Mouse (Mus musculus) myocyte (in vitro differentiated cells): ENCODE data around the gene Mc1r. TPM values are rescaled to one million over a fixed set of nuclear protein-coding genes. Genes with fewer than 3 reads are reported as not detected.
"Not testable (repeated sequence)": the region's sequence is repeated elsewhere in the genome, so short reads cannot be mapped to it uniquely, and the experiment has no call there.

Source experiments
- H3K27me3 ChIP-seq: one replicate; pipeline ENCODE4 v1.6.1; 2011; ENCODE audit not compliant: control insufficient read depth, insufficient read depth, insufficient read length
- H3K36me3 ChIP-seq: one replicate; pipeline ENCODE4 v1.6.1; 2011; ENCODE audit not compliant: control insufficient read depth, insufficient read depth
- H3K4me2 ChIP-seq: one replicate; pipeline ENCODE4 v1.6.1; 2011; ENCODE audit warnings: low read depth, control low read depth
- H3K4me3 ChIP-seq: one replicate; pipeline ENCODE4 v1.5.1; 2011; ENCODE audit warnings: mild to moderate bottlenecking, control low read depth, moderate library complexity
- H3K79me2 ChIP-seq: one replicate; pipeline ENCODE4 v1.6.1; 2011; ENCODE audit not compliant: control insufficient read depth, insufficient read depth
- H3ac ChIP-seq: one replicate; pipeline ENCODE4 v1.6.1; 2011; ENCODE audit not compliant: control insufficient read depth, insufficient read length
- CEBPB ChIP-seq: IDR thresholded peaks from 2 replicates; pipeline ENCODE4 v1.6.1; 2011; ENCODE audit warnings: mild to moderate bottlenecking, moderate library complexity; ENCODE audit not compliant: poor library complexity, insufficient read depth, severe bottlenecking
- E2F4 ChIP-seq: IDR thresholded peaks from one replicate; pipeline ENCODE4 v1.6.1; 2011; ENCODE audit warnings: mild to moderate bottlenecking, control low read depth, moderate library complexity; ENCODE audit not compliant: insufficient read depth
- MAX ChIP-seq: IDR thresholded peaks from one replicate; pipeline ENCODE4 v1.6.1; 2011; ENCODE audit warnings: low read depth, mild to moderate bottlenecking, control low read depth
- MYOD1 ChIP-seq, 3 experiments: IDR thresholded peaks; one replicate each; pipeline ENCODE4 v1.6.1; 2011; ENCODE audit warnings: control low read depth in 2 of 3, low read depth in 2 of 3, mild to moderate bottlenecking in 2 of 3, moderate library complexity in 1 of 3; ENCODE audit not compliant: insufficient read length in 2 of 3, control insufficient read depth in 1 of 3
- MYOG ChIP-seq, 3 experiments: IDR thresholded peaks; one replicate each; pipeline ENCODE4 v1.6.1; 2011; ENCODE audit warnings: control low read depth in 2 of 3, low read depth in 2 of 3, mild to moderate bottlenecking in 2 of 3; ENCODE audit not compliant: insufficient read length in 2 of 3, control insufficient read depth in 1 of 3, insufficient read depth in 1 of 3
- POLR2A ChIP-seq: IDR thresholded peaks from one replicate; pipeline ENCODE4 v1.6.1; 2011; ENCODE audit warnings: low read depth, mild to moderate bottlenecking, control low read depth, moderate library complexity; ENCODE audit not compliant: insufficient read length
- POLR2AphosphoS2 ChIP-seq: IDR thresholded peaks from one replicate; pipeline ENCODE4 v1.6.1; 2011; ENCODE audit warnings: low read depth, control low read depth; ENCODE audit not compliant: insufficient read length
- REST ChIP-seq: IDR thresholded peaks from one replicate; pipeline ENCODE4 v1.6.1; 2011; ENCODE audit warnings: mild to moderate bottlenecking, control low read depth, moderate library complexity; ENCODE audit not compliant: insufficient read depth, insufficient read length
- SRF ChIP-seq: IDR thresholded peaks from one replicate; pipeline ENCODE4 v1.6.1; 2011; ENCODE audit warnings: low read depth; ENCODE audit not compliant: control insufficient read depth, insufficient read length
- TCF12 ChIP-seq: IDR thresholded peaks from one replicate; pipeline ENCODE4 v1.6.1; 2011; ENCODE audit warnings: mild to moderate bottlenecking, control low read depth; ENCODE audit not compliant: poor library complexity, insufficient read depth, severe bottlenecking
- TCF3 ChIP-seq: IDR thresholded peaks from one replicate; pipeline ENCODE4 v1.6.1; 2011; ENCODE audit warnings: low read depth, control low read depth; ENCODE audit not compliant: insufficient read length
- USF1 ChIP-seq: IDR thresholded peaks from one replicate; pipeline ENCODE4 v1.6.1; 2011; ENCODE audit warnings: low read depth, mild to moderate bottlenecking, control low read depth, moderate library complexity
- polyA plus RNA-seq: library from polyadenylated mRNA; unstranded; fragments of >200 nt; fragmentation: generic; extraction: Trizol; gene quantifications from one replicate; pipeline ENCODE4 v1.2.1, GENCODE M21; 2012; ENCODE audit warnings: missing spikeins

The Mc1r gene
- polyA plus RNA-seq, 1 experiment = 0.02 TPM

DNA sequence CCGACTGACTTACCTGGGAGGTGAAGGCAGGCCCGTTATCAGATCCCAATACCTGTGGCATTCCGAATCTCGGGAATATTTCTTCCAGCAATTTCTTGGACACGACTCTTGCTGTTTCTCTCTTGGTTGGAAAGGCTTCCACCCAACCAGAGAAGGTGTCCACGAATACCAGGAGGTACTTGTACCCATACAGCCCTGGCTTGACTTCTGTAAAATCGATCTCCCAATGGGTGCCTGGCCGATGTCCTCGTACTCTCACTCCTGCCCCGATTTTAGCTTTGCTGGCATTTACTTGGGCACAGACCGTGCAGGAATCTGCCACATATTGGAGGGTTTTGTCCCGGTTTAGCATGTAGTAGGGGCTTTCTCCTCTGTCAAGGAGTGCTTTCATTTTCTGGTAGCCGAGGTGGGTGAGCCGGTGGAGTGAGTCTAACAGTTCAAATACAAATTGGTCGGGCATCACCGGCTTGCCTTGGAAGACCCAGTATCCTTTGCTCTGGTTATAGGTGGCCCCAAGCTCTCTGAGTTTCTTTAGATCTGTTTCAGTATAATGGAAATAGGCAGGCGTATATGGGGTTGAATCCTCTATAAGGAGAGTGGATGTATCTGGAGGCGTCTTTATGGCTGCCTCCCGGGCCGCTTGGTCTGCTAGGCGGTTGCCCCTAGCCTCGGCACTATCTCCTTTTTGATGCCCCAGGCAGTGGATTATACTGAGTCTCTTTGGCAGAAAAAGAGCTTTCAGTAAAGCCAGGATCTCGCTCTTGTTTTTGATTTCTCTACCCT lies 22.2 kb downstream of the Mc1r start:
- Histone ChIP-seq H3K79me2 (no peaks in the 10 kb centered on the region), H3K4me3 (no peak overlapping the region), H3K27me3 (no peaks in the 10 kb centered on the region), H3ac (no peak overlapping the region), H3K36me3 (no peaks in the 10 kb centered on the region), H3K4me2 (no peak overlapping the region)
- TF ChIP-seq TCF3 (no peak), SRF (no peak), E2F4 (no peak), USF1 (no peak), MAX (no peak), MYOD1 (IDR thresholded peaks at IDR 0.05; ENCODE audit: control insufficient read depth in 1 of 3, insufficient read length in 2 of 3, low read depth in 2 of 3) (no peak), TCF12 (no peak), POLR2A (no peak), REST (no peak), MYOG (IDR thresholded peaks at IDR 0.05; ENCODE audit: control insufficient read depth in 1 of 3, insufficient read depth in 1 of 3, insufficient read length in 2 of 3, low read depth in 2 of 3) (no peak), CEBPB (no peak), POLR2AphosphoS2 (no peak)

DNA sequence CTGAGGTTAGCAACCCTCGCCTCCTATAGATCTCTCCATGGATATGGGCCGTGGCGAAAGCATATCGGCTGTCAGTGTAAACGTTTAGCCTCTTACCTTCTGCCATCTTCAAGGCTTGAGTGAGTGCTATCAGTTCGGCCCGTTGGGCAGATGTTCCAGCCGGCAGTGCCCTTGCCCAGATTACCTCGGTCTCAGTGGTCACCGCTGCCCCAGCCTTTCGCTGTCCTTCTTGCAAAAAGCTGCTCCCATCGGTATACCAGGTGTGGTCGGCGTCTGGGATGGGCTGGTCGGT lies 22.8 kb downstream of the Mc1r start:
- not testable (repeated sequence) for H3K4me2 ChIP-seq, H3ac ChIP-seq, H3K27me3 ChIP-seq, H3K36me3 ChIP-seq, H3K4me3 ChIP-seq, H3K79me2 ChIP-seq

DNA sequence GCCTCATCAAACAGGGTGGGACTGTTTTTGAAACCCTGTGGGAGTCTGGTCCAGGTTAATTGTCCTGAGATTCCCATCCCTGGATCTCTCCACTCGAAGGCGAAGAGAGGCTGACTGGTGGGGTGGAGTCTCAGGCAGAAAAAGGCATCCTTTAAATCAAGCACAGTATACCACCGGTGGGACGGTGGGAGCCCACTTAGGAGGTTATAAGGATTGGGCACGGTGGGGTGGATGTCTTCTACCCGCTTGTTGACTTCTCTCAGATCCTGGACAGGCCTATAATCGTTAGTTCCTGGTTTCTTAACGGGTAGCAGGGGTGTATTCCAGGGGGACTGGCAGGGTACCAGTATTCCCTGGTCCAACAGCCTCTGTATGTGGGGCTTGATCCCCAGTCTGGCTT lies 24.0 kb downstream of the Mc1r start:
- H3K79me2 ChIP-seq, H3K4me3 ChIP-seq, H3K4me2 ChIP-seq, H3ac ChIP-seq, H3K27me3 ChIP-seq, H3K36me3 ChIP-seq: not testable (repeated sequence)

DNA sequence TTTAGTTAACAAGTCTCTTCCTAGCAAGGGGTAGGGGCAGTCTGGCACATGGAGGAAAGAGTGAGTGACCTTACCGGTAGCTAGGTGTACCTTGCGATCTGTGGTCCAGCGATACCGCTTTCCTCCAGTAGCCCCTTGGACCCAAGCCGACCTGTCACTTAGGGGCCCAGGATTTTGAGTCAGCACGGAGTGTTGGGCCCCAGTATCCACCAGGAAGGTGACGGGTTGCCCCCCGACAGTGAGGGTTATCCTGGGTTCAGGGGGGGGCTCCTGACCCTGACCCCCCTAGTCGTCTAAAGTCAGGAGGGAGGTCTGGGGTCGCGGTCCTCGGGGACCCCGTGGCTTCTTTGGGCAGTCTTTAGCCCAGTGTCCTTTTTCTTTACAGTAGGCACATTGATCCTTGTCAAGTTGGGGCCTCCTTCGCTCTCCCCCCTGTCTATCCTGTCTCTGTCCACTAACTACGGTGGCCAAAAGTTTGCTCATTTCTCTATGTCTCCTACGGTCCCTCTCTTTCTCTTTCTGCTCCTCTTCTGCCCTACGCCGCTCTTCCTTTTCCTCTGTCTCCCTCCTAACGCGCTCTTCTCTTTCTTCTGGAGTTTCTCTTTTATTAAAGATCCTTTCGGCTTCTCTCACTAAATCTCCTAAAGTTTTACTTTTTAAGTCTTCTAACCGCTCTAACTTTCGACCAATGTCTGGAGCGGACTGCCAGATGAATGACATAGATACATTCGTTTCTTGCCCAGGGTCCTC lies 24.9 kb downstream of the Mc1r start:
- Histone ChIP-seq H3K36me3 (no peaks in the 10 kb centered on the region), H3K4me2 (no peak overlapping the region), H3K4me3 (no peak overlapping the region), H3ac (no peak overlapping the region), H3K27me3 (no peaks in the 10 kb centered on the region), H3K79me2 (no peaks in the 10 kb centered on the region)
- no peak for TF ChIP-seq TCF3
- TF ChIP-seq POLR2AphosphoS2 = no peak

DNA sequence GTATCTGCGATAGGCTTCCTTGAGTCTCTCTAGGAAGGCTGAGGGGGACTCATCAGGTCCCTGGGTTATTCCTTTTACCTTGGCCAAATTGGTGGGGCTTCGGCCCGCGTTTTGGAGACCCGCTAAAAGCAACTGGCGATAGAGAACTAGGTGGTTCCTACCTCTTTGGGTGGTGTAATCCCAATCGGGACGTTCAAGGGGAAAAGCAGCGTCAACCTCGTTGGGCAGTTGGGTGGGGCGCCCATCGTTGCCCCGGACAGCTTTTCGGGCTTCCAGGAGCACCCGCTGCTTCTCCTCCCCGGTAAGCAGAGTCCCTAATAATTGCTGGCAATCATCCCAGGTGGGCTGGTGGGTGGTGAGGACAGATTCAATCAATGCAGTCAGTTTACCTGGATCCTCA lies 25.5 kb downstream of the Mc1r start:
- Histone ChIP-seq H3K4me2 (no peak overlapping the region), H3K27me3 (no peaks in the 10 kb centered on the region), H3ac (no peak overlapping the region), H3K4me3 (no peak overlapping the region), H3K79me2 (no peaks in the 10 kb centered on the region), H3K36me3 (no peaks in the 10 kb centered on the region)
- no peak for TF ChIP-seq MYOG (IDR thresholded peaks at IDR 0.05; ENCODE audit: control insufficient read depth in 1 of 3, insufficient read depth in 1 of 3, insufficient read length in 2 of 3, low read depth in 2 of 3)
- no peak for TF ChIP-seq E2F4
- no peak for TF ChIP-seq MAX
- TF ChIP-seq REST = no peak
- no peak for TF ChIP-seq SRF
- no peak for TF ChIP-seq USF1
- no peak for TF ChIP-seq CEBPB
- no peak for TF ChIP-seq POLR2AphosphoS2
- TF ChIP-seq TCF12 = no peak
- no peak for TF ChIP-seq MYOD1 (IDR thresholded peaks at IDR 0.05; ENCODE audit: control insufficient read depth in 1 of 3, insufficient read length in 2 of 3, low read depth in 2 of 3)
- TF ChIP-seq TCF3 = no peak
- no peak for TF ChIP-seq POLR2A

DNA sequence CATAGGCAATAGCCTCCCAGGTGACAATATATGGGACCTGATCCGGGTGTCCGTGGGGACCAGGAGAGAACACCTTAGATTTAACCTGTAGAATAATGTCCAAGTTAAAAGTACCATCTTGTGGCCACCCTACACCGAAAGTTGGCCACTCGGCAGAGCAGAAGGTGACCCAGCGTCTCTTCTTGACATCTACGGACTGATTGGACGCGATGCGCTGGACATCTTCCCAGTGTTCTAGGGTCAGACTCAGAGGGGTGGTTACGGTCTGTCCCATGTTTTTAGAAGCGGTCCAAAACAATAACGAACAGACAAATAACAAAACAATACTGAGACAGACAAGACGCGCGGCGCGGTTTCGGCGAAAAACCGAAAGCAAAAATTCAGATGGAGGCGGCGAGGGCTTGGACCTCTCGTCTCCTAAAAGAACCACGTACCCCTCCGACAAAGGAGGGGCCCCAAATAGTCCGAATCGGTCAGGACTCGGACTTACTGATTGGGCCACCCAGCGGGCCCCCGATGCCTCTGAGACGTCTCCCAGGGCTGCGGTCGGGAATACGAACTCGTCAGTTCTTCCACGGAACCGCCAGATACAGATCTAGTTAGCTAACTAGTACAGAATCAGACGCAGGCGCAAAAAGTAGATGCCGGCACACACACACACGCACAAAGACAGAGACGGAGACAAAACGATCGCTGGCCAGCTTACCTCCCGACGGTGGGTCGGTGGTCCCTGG lies 26.5 kb downstream of the Mc1r start:
- not testable (repeated sequence) for H3K4me2 ChIP-seq, H3ac ChIP-seq, H3K27me3 ChIP-seq, H3K36me3 ChIP-seq, H3K79me2 ChIP-seq, H3K4me3 ChIP-seq
